Mouse (Mus musculus): ENCODE results near the gene Smyd2. TPM values are rescaled to one million over a fixed set of nuclear protein-coding genes. Genes with fewer than 3 reads are reported as not detected.

Smyd2 gene
- polyA plus RNA-seq, 1 experiment from 2014 or later = 73.9 TPM

- Histone ChIP-seq H3K9me3 (ENCODE audit: control insufficient read depth, low read length) (no peaks in the 10 kb centered on the region), H3K4me3 (replicated peaks; ENCODE audit: low read length) (no peak overlapping the region), H3K27me3 (ENCODE audit: control insufficient read depth, insufficient read depth, low read length) (no peaks in the 10 kb centered on the region), H3K4me1 (replicated peaks; ENCODE audit: control insufficient read depth, insufficient read depth, low read length) (peaks cover 9% of the 10 kb centered on the region), H3K4me2 (replicated peaks) (no peak overlapping the region), H3K9ac (no peak overlapping the region), H3K36me3 (replicated peaks; ENCODE audit: control insufficient read depth, insufficient read depth) (no peaks in the 10 kb centered on the region), H3K27ac (no peak overlapping the region)
- DNase-seq (ENCODE audit: low spot score) = no peak
- WGBS = 84% methylated on average over 8 of the region's 8 CpGs
- no peak for ATAC-seq (ENCODE audit: low FRiP score)
These were observed 51.6 kb downstream of the Smyd2 start for GRCm38 (mm10) chr1:189870539-189870938.

DNA sequence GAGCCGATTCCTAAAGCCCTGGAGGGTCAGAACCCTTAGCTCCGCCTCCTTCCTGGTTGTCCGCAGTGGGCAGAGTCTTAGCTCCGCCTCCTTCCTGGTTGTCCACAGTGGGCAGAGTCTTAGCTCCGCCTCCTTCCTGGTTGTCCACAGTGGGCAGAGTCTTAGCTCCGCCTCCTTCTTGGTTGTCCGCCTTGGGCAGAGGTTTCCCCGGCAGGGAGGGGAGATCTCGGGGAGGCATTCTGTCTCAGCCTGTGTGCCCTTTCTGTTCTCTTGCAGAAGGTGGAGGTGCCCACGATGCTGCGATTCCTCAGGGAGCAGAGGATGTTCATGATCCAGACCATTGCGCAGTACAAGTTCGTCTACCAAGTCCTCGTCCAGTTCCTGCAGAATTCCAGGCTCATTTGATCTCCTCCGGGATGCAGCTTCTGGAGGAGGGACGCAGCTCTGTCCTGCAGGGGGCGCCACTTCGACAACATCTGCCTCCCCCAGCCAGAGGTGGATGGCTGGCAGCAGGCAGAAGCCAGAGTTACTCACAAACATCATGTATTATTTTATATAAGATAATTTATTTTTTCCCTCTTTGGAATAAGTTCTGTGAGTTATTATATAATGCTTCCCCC, 52.4 kb downstream of the Smyd2 start:
- WGBS = 94% methylated on average over 18 of the region's 18 CpGs
- Histone ChIP-seq H3K9me3 (ENCODE audit: control insufficient read depth, low read length) (no peaks in the 10 kb centered on the region), H3K9ac (no peak overlapping the region), H3K27me3 (ENCODE audit: control insufficient read depth, insufficient read depth, low read length) (no peaks in the 10 kb centered on the region), H3K4me1 (replicated peaks; ENCODE audit: control insufficient read depth, insufficient read depth, low read length) (peaks cover 17% of the 10 kb centered on the region), H3K4me2 (replicated peaks) (no peak overlapping the region), H3K4me3 (replicated peaks; ENCODE audit: low read length) (no peak overlapping the region), H3K36me3 (replicated peaks; ENCODE audit: control insufficient read depth, insufficient read depth) (no peaks in the 10 kb centered on the region), H3K27ac (no peak overlapping the region)
- ATAC-seq (ENCODE audit: low FRiP score) (no peak), DNase-seq (ENCODE audit: low spot score) (no peak)

- 89% methylated on average over 10 of the region's 10 CpGs for WGBS
- no peaks in the 10 kb centered on the region for H3K27me3 ChIP-seq (ENCODE audit: control insufficient read depth, insufficient read depth, low read length)
- ATAC-seq (ENCODE audit: low FRiP score) (no peak), DNase-seq (ENCODE audit: low spot score) (no peak)
- H3K9me3 ChIP-seq (ENCODE audit: control insufficient read depth, low read length) = no peaks in the 10 kb centered on the region
- H3K36me3 ChIP-seq (replicated peaks; ENCODE audit: control insufficient read depth, insufficient read depth) = no peaks in the 10 kb centered on the region
- peaks cover 17% of the 10 kb centered on the region for H3K4me1 ChIP-seq (replicated peaks; ENCODE audit: control insufficient read depth, insufficient read depth, low read length)
- H3K4me2 ChIP-seq (replicated peaks) = no peak overlapping the region
- no peak overlapping the region for H3K9ac ChIP-seq
- H3K27ac ChIP-seq = no peak overlapping the region
- no peak overlapping the region for H3K4me3 ChIP-seq (replicated peaks; ENCODE audit: low read length)
These were observed 54.1 kb downstream of the Smyd2 start for GRCm38 (mm10) chr1:189868036-189868435.

DNA sequence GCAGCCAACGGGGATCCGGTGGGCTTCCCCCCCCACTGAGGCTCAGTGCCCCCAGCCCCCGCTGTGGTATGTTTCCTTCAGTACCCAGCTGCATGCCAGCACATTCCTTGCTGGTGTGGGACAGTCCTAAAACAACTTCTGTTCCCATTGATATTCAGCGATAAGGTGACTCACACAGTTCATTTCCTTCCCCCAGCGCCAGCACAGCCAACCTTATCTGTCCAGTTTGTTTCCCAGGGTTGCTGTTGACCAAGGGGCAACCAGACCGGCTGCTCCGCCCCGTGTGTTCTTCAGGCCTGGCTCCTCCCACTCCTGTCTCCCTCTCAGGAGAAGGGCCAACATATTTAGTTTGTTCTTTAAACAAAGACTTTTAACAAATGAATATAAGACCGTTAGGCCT, 54.7 kb downstream of the Smyd2 start:
- Histone ChIP-seq H3K4me2 (replicated peaks) (no peak overlapping the region), H3K4me1 (replicated peaks; ENCODE audit: control insufficient read depth, insufficient read depth, low read length) (peaks cover 17% of the 10 kb centered on the region), H3K27ac (no peak overlapping the region), H3K4me3 (replicated peaks; ENCODE audit: low read length) (no peak overlapping the region), H3K9ac (no peak overlapping the region), H3K27me3 (ENCODE audit: control insufficient read depth, insufficient read depth, low read length) (no peaks in the 10 kb centered on the region), H3K36me3 (replicated peaks; ENCODE audit: control insufficient read depth, insufficient read depth) (no peaks in the 10 kb centered on the region), H3K9me3 (ENCODE audit: control insufficient read depth, low read length) (no peaks in the 10 kb centered on the region)
- ATAC-seq (ENCODE audit: low FRiP score) (no peak), DNase-seq (ENCODE audit: low spot score) (no peak)
- 70% methylated on average over 9 of the region's 9 CpGs for whole genome bisulfite sequencing

GRCm38 (mm10) chr1:189867034-189867433, 55.1 kb downstream of the Smyd2 start:
- WGBS = 82% methylated on average over 5 of the region's 5 CpGs

GRCm38 (mm10) chr1:189866621-189867020, 55.5 kb downstream of the Smyd2 start:
- Histone ChIP-seq H3K9me3 (ENCODE audit: control insufficient read depth, low read length) (no peaks in the 10 kb centered on the region), H3K27ac (no peak overlapping the region), H3K27me3 (ENCODE audit: control insufficient read depth, insufficient read depth, low read length) (no peaks in the 10 kb centered on the region), H3K4me3 (replicated peaks; ENCODE audit: low read length) (no peak overlapping the region), H3K36me3 (replicated peaks; ENCODE audit: control insufficient read depth, insufficient read depth) (no peaks in the 10 kb centered on the region), H3K4me2 (replicated peaks) (no peak overlapping the region), H3K4me1 (replicated peaks; ENCODE audit: control insufficient read depth, insufficient read depth, low read length) (peaks cover 14% of the 10 kb centered on the region), H3K9ac (no peak overlapping the region)
- 89% methylated on average over 6 of the region's 6 CpGs for WGBS
- no peak for DNase-seq (ENCODE audit: low spot score)
- ATAC-seq (ENCODE audit: low FRiP score) = no peak

More at GRCm38 (mm10) chr1:189867034-189867433, 55.1 kb downstream of the Smyd2 start:
- DNase-seq (ENCODE audit: low spot score) = no peak
- H3K4me1 ChIP-seq (replicated peaks; ENCODE audit: control insufficient read depth, insufficient read depth, low read length) = peaks cover 17% of the 10 kb centered on the region
- H3K9me3 ChIP-seq (ENCODE audit: control insufficient read depth, low read length) = no peaks in the 10 kb centered on the region
- H3K9ac ChIP-seq = no peak overlapping the region
- H3K27ac ChIP-seq = no peak overlapping the region
- no peak for ATAC-seq (ENCODE audit: low FRiP score)
- no peak overlapping the region for H3K4me3 ChIP-seq (replicated peaks; ENCODE audit: low read length)
- H3K4me2 ChIP-seq (replicated peaks) = no peak overlapping the region
- H3K36me3 ChIP-seq (replicated peaks; ENCODE audit: control insufficient read depth, insufficient read depth) = no peaks in the 10 kb centered on the region
- no peaks in the 10 kb centered on the region for H3K27me3 ChIP-seq (ENCODE audit: control insufficient read depth, insufficient read depth, low read length)

- H3K27ac ChIP-seq = no peak overlapping the region; the same call in 1 of the 2 replicates
- ATAC-seq (ENCODE audit: low FRiP score) (peak; percentile 64; the same call in 1 of the 2 replicates), DNase-seq (ENCODE audit: low spot score) (peak; percentile 51)
- H3K4me1 ChIP-seq (replicated peaks; ENCODE audit: control insufficient read depth, insufficient read depth, low read length) = peaks cover 10% of the 10 kb centered on the region
- no peaks in the 10 kb centered on the region for H3K36me3 ChIP-seq (replicated peaks; ENCODE audit: control insufficient read depth, insufficient read depth)
- no peaks in the 10 kb centered on the region for H3K9me3 ChIP-seq (ENCODE audit: control insufficient read depth, low read length)
- H3K9ac ChIP-seq = no peak overlapping the region
- H3K4me2 ChIP-seq (replicated peaks) = no peak overlapping the region
- no peak overlapping the region for H3K4me3 ChIP-seq (replicated peaks; ENCODE audit: low read length)
- no peaks in the 10 kb centered on the region for H3K27me3 ChIP-seq (ENCODE audit: control insufficient read depth, insufficient read depth, low read length)
- 47% methylated on average over 15 of the region's 15 CpGs for WGBS
These were observed 57.2 kb downstream of the Smyd2 start for GRCm38 (mm10) chr1:189864846-189865560.

DNA sequence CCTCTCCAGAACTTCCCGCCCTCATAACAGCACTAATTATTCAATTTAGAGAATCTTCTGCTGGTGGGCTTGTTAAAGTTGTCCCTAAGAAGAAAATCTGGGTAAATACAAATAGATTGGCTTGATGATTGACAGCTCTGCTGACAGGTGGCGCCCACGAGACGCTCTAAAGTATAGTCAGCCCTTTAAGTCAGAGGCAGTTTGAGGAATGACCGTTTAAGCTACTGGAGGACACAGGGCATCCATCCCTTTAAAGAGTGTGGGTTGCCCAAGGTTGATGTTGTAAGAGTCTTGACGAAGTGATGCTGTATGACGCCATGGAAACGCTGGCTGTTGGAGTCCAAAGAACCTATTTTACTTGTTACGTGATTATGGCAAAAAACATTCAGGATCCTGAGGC, 57.9 kb downstream of the Smyd2 start:
- Histone ChIP-seq H3K9ac (no peak overlapping the region), H3K4me3 (replicated peaks; ENCODE audit: low read length) (no peak overlapping the region), H3K4me2 (replicated peaks) (no peak overlapping the region), H3K36me3 (replicated peaks; ENCODE audit: control insufficient read depth, insufficient read depth) (no peaks in the 10 kb centered on the region), H3K9me3 (ENCODE audit: control insufficient read depth, low read length) (no peaks in the 10 kb centered on the region), H3K27ac (no peak overlapping the region; the same call in 1 of the 2 replicates), H3K27me3 (ENCODE audit: control insufficient read depth, insufficient read depth, low read length) (no peaks in the 10 kb centered on the region), H3K4me1 (replicated peaks; ENCODE audit: control insufficient read depth, insufficient read depth, low read length) (peaks cover 10% of the 10 kb centered on the region)
- DNase-seq (ENCODE audit: low spot score) (no peak), ATAC-seq (ENCODE audit: low FRiP score) (no peak)
- 66% methylated on average over 9 of the region's 9 CpGs for WGBS

DNA sequence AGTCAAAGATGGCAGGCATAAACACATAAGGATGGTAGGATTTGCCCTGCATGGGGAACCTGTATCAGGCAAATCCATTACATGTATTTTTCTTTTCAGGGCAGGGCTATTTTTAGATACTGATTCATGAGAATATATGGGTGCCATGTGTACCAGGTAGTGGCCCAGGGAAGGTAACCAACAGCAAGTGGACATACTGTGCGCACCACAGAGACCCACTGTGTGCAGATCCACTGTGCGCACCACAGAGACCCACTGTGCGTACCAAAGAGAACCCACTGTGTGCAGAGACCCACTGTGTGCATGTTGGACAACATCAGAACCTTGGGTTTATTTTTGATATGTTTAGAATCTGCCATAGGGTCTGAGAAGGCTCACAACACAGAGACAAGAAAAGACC, 58.4 kb downstream of the Smyd2 start:
- Histone ChIP-seq H3K36me3 (replicated peaks; ENCODE audit: control insufficient read depth, insufficient read depth) (no peaks in the 10 kb centered on the region), H3K9me3 (ENCODE audit: control insufficient read depth, low read length) (no peaks in the 10 kb centered on the region), H3K4me1 (replicated peaks; ENCODE audit: control insufficient read depth, insufficient read depth, low read length) (peaks cover 10% of the 10 kb centered on the region), H3K27ac (no peak overlapping the region), H3K9ac (no peak overlapping the region), H3K4me2 (replicated peaks) (no peak overlapping the region), H3K27me3 (ENCODE audit: control insufficient read depth, insufficient read depth, low read length) (no peaks in the 10 kb centered on the region), H3K4me3 (replicated peaks; ENCODE audit: low read length) (no peak overlapping the region)
- 96% methylated on average over 3 of the region's 3 CpGs for WGBS
- ATAC-seq (ENCODE audit: low FRiP score) (no peak), DNase-seq (ENCODE audit: low spot score) (no peak)
